Mouse (Mus musculus) limb, embryonic 14.5 days (tissue): Measurements from ENCODE around the gene Myo15b. TPM values are rescaled to one million over a fixed set of nuclear protein-coding genes. Genes with fewer than 3 reads are reported as not detected.
"Not testable (repeated sequence)": the region's sequence is repeated elsewhere in the genome, so short reads cannot be mapped to it uniquely, and the experiment has no call there.

ENCODE experiments used
- ATAC-seq: fragments of 200-750 bp; cut with Nextera tagmentation; 2 replicates; pipeline ENCODE4 v1.8.0; 2017; ENCODE audit warnings: low read depth, moderate number of reproducible peaks, moderate TSS enrichment; ENCODE audit not compliant: low FRiP score
- DNase-seq: peaks from one replicate; pipeline ENCODE4 v3.0.0-alpha.2; 2015; ENCODE audit warnings: low spot score
- H3K27ac ChIP-seq: fragments of 300-500 bp; sonication (generic); replicated peaks from 2 replicates; pipeline ENCODE4 v1.5.1; 2014; ENCODE audit warnings: low read depth, mild to moderate bottlenecking, low read length, moderate library complexity, mixed read lengths
- H3K27me3 ChIP-seq: fragments of 300-500 bp; sonication (generic); 2 replicates; pipeline ENCODE4 v1.6.1; 2014; ENCODE audit warnings: low read length, mixed read lengths; ENCODE audit not compliant: control insufficient read depth, insufficient read depth
- H3K36me3 ChIP-seq: fragments of 300-500 bp; sonication (generic); 2 replicates; pipeline ENCODE4 v1.6.1; 2014; ENCODE audit warnings: mild to moderate bottlenecking, low read length, moderate library complexity, mixed read lengths; ENCODE audit not compliant: control insufficient read depth, insufficient read depth
- H3K4me1 ChIP-seq: fragments of 300-500 bp; sonication (generic); 2 replicates; pipeline ENCODE4 v1.6.1; 2014; ENCODE audit warnings: antibody characterized with exemption, low read length, mixed read lengths; ENCODE audit not compliant: control insufficient read depth, insufficient read depth
- H3K4me2 ChIP-seq: fragments of 300-500 bp; sonication (generic); replicated peaks from 2 replicates; pipeline ENCODE4 v1.6.1; 2014; ENCODE audit warnings: low read depth, mild to moderate bottlenecking, low read length, moderate library complexity; ENCODE audit not compliant: severe bottlenecking
- H3K4me3 ChIP-seq: fragments of 300-500 bp; sonication (generic); replicated peaks from 2 replicates; pipeline ENCODE4 v1.5.1; 2014; ENCODE audit warnings: low read length
- H3K9ac ChIP-seq: fragments of 300-500 bp; sonication (generic); 2 replicates; pipeline ENCODE4 v1.6.1; 2014; ENCODE audit warnings: mild to moderate bottlenecking, low read depth, low read length, moderate library complexity; ENCODE audit not compliant: severe bottlenecking
- H3K9me3 ChIP-seq: fragments of 300-500 bp; sonication (generic); 2 replicates; pipeline ENCODE4 v1.6.1; 2016; ENCODE audit warnings: low read length; ENCODE audit not compliant: control insufficient read depth
- POLR2A ChIP-seq: fragments of 200-500 bp; IDR thresholded peaks from 2 replicates; pipeline ENCODE4 v1.8.0; 2012; ENCODE audit warnings: inconsistent platforms, mild to moderate bottlenecking, moderate library complexity, borderline replicate concordance; ENCODE audit not compliant: insufficient read depth, insufficient read length; ENCODE audit errors: extremely low read depth
- WGBS: fragments of 180-500 bp; shearing (Covaris S2); extraction: QIAGEN DNeasy Blood & Tissue Kit; methylation state at CpG from one replicate; pipeline ENCODE4 v1.1.7; 2014; 5-methylcytosine and 5-hydroxymethylcytosine counted together
- polyA plus RNA-seq, 2 experiments: library from polyadenylated mRNA; depleted of rRNA in 1 of 2; stranded (reverse) in 1 of 2; unstranded in 1 of 2; fragments of >200 nt; fragmentation: Nextera tagmentation in 1 of 2; extraction: Ambion mirVana in 1 of 2; gene quantifications; 2 replicates each; pipeline versions ENCODE4 v1.2.1 to v1.2.3; 2012 to 2014

The Myo15b gene
- polyA plus RNA-seq, 2 experiments = 0.55 to 0.56 TPM

GRCm38 (mm10) chr11:115843141-115843890 lies 14.9 kb upstream of the Myo15b start:
- no peak overlapping the region for H3K27ac ChIP-seq
- no peak overlapping the region for H3K4me2 ChIP-seq
- H3K27me3 ChIP-seq = no peaks in the 10 kb centered on the region
- ATAC-seq (no peak), DNase-seq (no peak)
- H3K4me1 ChIP-seq = peaks cover 15% of the 10 kb centered on the region; the same call in 1 of the 2 replicates
- H3K9me3 ChIP-seq = no peaks in the 10 kb centered on the region
- no peak overlapping the region for H3K4me3 ChIP-seq
- H3K36me3 ChIP-seq = no peaks in the 10 kb centered on the region; the same call in 1 of the 2 replicates
- WGBS = 78% methylated on average over 11 of the region's 14 CpGs
- no peak overlapping the region for H3K9ac ChIP-seq
- TF ChIP-seq POLR2A = no peak

- no peak overlapping the region for H3K4me3 ChIP-seq
- ATAC-seq (no peak), DNase-seq (no peak)
- no peak overlapping the region for H3K4me2 ChIP-seq
- no peak overlapping the region for H3K27ac ChIP-seq
- H3K36me3 ChIP-seq = no peaks in the 10 kb centered on the region; the same call in 1 of the 2 replicates
- H3K9me3 ChIP-seq = no peaks in the 10 kb centered on the region
- 79% methylated on average over 5 of the region's 5 CpGs for whole genome bisulfite sequencing
- peaks cover 11% of the 10 kb centered on the region; the same call in 1 of the 2 replicates for H3K4me1 ChIP-seq
- no peaks in the 10 kb centered on the region for H3K27me3 ChIP-seq
- no peak for TF ChIP-seq POLR2A
- H3K9ac ChIP-seq = no peak overlapping the region
These were observed 14.3 kb upstream of the Myo15b start for GRCm38 (mm10) chr11:115843891-115844239.

DNA sequence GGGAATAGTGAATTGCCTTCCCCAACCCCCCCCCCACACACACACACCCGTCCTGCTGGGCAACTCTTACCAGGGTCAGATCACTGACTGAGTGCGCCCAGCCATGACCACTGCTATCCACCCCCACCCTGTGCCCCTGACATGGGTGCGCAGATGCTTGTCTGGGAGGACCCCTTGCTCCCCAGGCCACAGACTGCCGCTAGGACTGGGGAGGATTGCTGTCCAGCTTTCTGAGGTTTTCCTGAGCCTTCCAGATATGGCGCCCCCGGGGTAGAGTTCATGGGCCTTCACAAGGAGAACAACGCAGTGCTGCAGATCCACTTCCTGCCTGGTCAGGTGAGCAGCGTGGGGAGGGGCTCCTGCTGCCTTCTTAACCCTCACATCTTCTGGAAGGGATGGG lies 14.0 kb upstream of the Myo15b start:
- Histone ChIP-seq H3K27ac (no peak overlapping the region), H3K4me1 (peaks cover 8% of the 10 kb centered on the region; the same call in 1 of the 2 replicates), H3K36me3 (no peaks in the 10 kb centered on the region; the same call in 1 of the 2 replicates), H3K4me2 (no peak overlapping the region), H3K9ac (no peak overlapping the region), H3K27me3 (no peaks in the 10 kb centered on the region), H3K9me3 (no peaks in the 10 kb centered on the region), H3K4me3 (no peak overlapping the region)
- ATAC-seq (no peak), DNase-seq (no peak)
- no peak for TF ChIP-seq POLR2A
- WGBS = 78% methylated on average over 8 of the region's 8 CpGs

- no peak overlapping the region for H3K4me3 ChIP-seq
- TF ChIP-seq POLR2A = no peak
- DNase-seq = no peak
- H3K4me1 ChIP-seq = peaks cover 7% of the 10 kb centered on the region; the same call in 1 of the 2 replicates
- H3K36me3 ChIP-seq = peaks cover 1% of the 10 kb centered on the region; the same call in 1 of the 2 replicates
- 86% methylated on average over 2 of the region's 2 CpGs for WGBS
- no peak for ATAC-seq
- H3K27ac ChIP-seq = no peak overlapping the region
- no peaks in the 10 kb centered on the region for H3K9me3 ChIP-seq
- H3K27me3 ChIP-seq = no peaks in the 10 kb centered on the region
- no peak overlapping the region for H3K9ac ChIP-seq
- no peak overlapping the region for H3K4me2 ChIP-seq
These were observed 12.4 kb upstream of the Myo15b start for GRCm38 (mm10) chr11:115845819-115846218.

DNA sequence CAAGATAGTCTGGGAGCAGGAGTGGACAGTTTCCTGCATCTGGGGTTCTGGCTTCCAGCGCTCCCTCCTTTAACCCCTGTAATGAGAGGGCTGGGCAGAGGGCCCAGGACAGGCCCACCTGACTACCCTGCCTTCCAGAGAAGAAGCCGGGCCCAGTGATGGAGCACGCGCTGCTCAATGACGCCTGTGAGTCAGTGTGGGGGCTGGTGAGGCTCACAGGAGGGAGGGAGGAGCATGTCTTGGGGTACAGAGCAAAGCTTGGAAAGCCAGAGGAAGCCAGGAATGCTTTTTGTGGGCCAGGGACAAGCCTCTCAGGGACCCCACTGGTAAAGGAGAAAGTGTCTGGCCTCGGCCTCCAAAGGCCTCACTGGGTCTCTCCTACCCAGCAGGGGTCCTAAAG lies 3.5 kb upstream of the Myo15b start:
- Histone ChIP-seq H3K27ac (no peak overlapping the region), H3K36me3 (peaks cover 12% of the 10 kb centered on the region; the same call in 1 of the 2 replicates), H3K4me2 (no peak overlapping the region), H3K9ac (no peak overlapping the region), H3K4me1 (no peaks in the 10 kb centered on the region; the same call in 1 of the 2 replicates), H3K9me3 (no peaks in the 10 kb centered on the region), H3K4me3 (no peak overlapping the region), H3K27me3 (peaks cover 23% of the 10 kb centered on the region)
- no peak for DNase-seq
- TF ChIP-seq POLR2A = no peak
- ATAC-seq = no peak
- WGBS = 74% methylated on average over 6 of the region's 6 CpGs

GRCm38 (mm10) chr11:115857146-115857545 lies 1.1 kb upstream of the Myo15b start:
- H3K9ac ChIP-seq, H3K4me2 ChIP-seq, H3K36me3 ChIP-seq, H3K4me3 ChIP-seq, H3K9me3 ChIP-seq, DNase-seq, ATAC-seq, H3K27ac ChIP-seq, H3K4me1 ChIP-seq: not testable (repeated sequence)
- H3K27me3 ChIP-seq = peaks cover 43% of the 10 kb centered on the region
- 95% methylated on average over 4 of the region's 4 CpGs for whole genome bisulfite sequencing
